Mouse (Mus musculus) mature B cell (primary cell): Measurements from ENCODE around the gene Ttpal.

Source experiments
- in situ Hi-C: fragments of 300-500 bp; cut with MboI; formaldehyde crosslinking; loops from 2 replicates; pipeline ENCODE4 v1.14.3; 2019

The Ttpal gene

GRCm38 (mm10) chr2:163660103-163660701, 58.1 kb downstream of the Ttpal start:
- in situ Hi-C loops, result loop anchor here (5.0 kb wide), 1 partner anchor 57 kb away; no protein-coding TSS in a partner anchor

GRCm38 (mm10) chr2:163661371-163661850, 59.3 kb downstream of the Ttpal start:
- in situ Hi-C loops, result loop anchor here (5.0 kb wide), 1 partner anchor 56 kb away; no protein-coding TSS in a partner anchor

DNA sequence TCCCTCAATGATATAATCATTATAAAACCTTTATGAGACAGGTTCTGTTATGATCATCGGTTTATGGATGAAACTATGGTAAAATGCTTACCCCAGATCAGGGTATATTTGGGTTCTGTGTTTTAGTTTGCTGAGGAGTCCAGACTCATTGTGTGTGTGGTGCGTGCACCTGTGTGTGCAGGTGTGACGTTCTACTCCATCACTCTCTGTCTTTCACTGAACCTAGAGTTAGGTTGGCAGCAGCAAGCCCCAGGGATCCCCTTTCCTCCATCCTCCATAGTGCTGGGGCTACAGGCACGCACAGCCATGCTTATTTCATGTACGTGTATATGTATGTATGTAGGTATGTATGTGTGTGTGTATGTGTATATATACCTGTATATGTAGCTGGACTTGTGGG, 60.0 kb downstream of the Ttpal start:
- in situ Hi-C loops, result loop anchor here (5.0 kb wide), 1 partner anchor 55 kb away; no protein-coding TSS in a partner anchor

DNA sequence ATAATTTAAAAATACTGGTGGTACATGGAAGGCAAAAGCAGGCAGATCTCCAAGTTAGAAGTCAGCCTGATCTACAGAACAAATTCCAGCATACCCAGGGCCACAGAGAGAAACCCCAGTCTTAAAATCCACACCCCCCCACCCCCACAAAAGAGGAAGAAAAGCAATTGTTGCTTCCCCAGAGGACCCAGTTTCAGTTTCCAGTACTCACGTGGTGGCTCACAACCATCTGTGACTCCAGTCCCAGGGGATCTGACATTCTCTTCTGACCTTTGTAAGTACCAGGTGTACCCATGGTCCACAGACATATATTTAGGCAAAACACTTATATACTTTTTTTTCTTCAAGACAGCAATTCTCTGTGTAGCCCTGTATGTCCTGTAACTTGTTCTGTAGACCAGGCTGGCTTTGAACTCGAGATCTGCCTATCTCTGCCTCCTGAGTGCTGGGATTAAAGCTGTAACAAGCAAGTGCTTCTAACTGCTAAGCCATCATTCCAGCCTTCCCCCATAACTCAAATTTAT, 60.6 kb downstream of the Ttpal start:
- in situ Hi-C loops, result loop anchor here (5.0 kb wide), 1 partner anchor 55 kb away; no protein-coding TSS in a partner anchor

DNA sequence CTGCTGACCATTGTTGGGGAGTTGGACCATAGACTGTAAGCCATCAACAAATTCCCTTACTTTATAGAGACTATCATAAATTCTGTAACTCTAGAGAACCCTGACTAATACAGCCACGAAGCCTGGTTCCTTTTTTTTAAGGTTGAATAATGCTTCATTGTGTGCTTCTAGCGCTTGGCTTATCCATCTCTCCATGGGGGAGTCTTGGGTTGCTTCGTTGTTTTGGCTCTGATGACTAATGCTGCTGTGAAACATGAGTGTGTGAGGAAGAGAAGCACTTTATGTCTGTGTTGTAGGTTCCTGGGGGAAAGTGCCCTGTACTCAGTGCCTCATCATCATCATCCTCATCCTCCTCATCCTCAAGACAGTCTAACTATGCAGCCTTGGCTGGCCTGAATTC, 61.8 kb downstream of the Ttpal start:
- in situ Hi-C loops, result loop anchor here (5.0 kb wide), 1 partner anchor 53 kb away; no protein-coding TSS in a partner anchor

- in situ Hi-C loops, result no loop called here
These were observed 64.9 kb downstream of the Ttpal start for GRCm38 (mm10) chr2:163667045-163667444.
